Mouse (Mus musculus) midbrain, embryonic 12.5 days (tissue): ENCODE data around the gene Gprc6a. TPM values are rescaled to one million over a fixed set of nuclear protein-coding genes. Genes with fewer than 3 reads are reported as not detected.

Experiments used
- ATAC-seq: fragments of 200-750 bp; cut with Nextera tagmentation; 2 replicates; pipeline ENCODE4 v1.8.0; 2017; ENCODE audit warnings: low read depth, moderate TSS enrichment, moderate library complexity; ENCODE audit not compliant: low FRiP score
- H3K27ac ChIP-seq: fragments of 300-500 bp; sonication (generic); replicated peaks from 2 replicates; pipeline ENCODE4 v1.5.1; 2016; ENCODE audit warnings: mild to moderate bottlenecking
- H3K27me3 ChIP-seq: fragments of 300-500 bp; sonication (generic); 2 replicates; pipeline ENCODE4 v1.6.1; 2016; ENCODE audit warnings: mild to moderate bottlenecking
- H3K36me3 ChIP-seq: fragments of 300-500 bp; sonication (generic); 2 replicates; pipeline ENCODE4 v1.6.1; 2016
- H3K4me1 ChIP-seq: fragments of 300-500 bp; sonication (generic); 2 replicates; pipeline ENCODE4 v1.6.1; 2016
- H3K4me2 ChIP-seq: fragments of 300-500 bp; sonication (generic); replicated peaks from 2 replicates; pipeline ENCODE4 v1.6.1; 2016; ENCODE audit warnings: mild to moderate bottlenecking, moderate library complexity
- H3K4me3 ChIP-seq: fragments of 300-500 bp; sonication (generic); 2 replicates; pipeline ENCODE4 v1.5.1; 2016; ENCODE audit warnings: mild to moderate bottlenecking
- H3K9ac ChIP-seq: fragments of 300-500 bp; sonication (generic); replicated peaks from 2 replicates; pipeline ENCODE4 v1.6.1; 2016; ENCODE audit warnings: mild to moderate bottlenecking, moderate library complexity
- H3K9me3 ChIP-seq: fragments of 300-500 bp; sonication (generic); 2 replicates; pipeline ENCODE4 v1.6.1; 2016; ENCODE audit warnings: mild to moderate bottlenecking
- WGBS: fragments of 180-500 bp; shearing (Covaris S2); methylation state at CpG from one replicate; pipeline ENCODE4 v1.1.7; 2016; 5-methylcytosine and 5-hydroxymethylcytosine counted together
- polyA plus RNA-seq: library from polyadenylated mRNA; unstranded; fragments of >200 nt; fragmentation: Nextera tagmentation; extraction: Ambion mirVana; gene quantifications from 2 replicates; pipeline ENCODE4 v1.2.1, GENCODE M21; 2016

Gene Gprc6a
- polyA plus RNA-seq, result not detected in 2 replicates

- H3K27ac ChIP-seq, result no peak within 1 kb of the TSS
- H3K9ac ChIP-seq, result no peak within 1 kb of the TSS
- ATAC-seq, result no peak
- no peaks in the 10 kb centered on the region for H3K36me3 ChIP-seq
- 74% methylated on average over 8 of the region's 8 CpGs for WGBS
- H3K9me3 ChIP-seq, result no peaks in the 10 kb centered on the region
- H3K4me3 ChIP-seq, result no peak within 1 kb of the TSS
- no peak within 1 kb of the TSS for H3K4me2 ChIP-seq
- H3K27me3 ChIP-seq, result no peaks in the 10 kb centered on the region
- no peaks in the 10 kb centered on the region for H3K4me1 ChIP-seq
Observed at GRCm38 (mm10) chr10:51631411-51632136, at the start of gene Gprc6a. Gene Gprc6a, minus strand, starts transcription at chr10:51631461.

GRCm38 (mm10) chr10:51678251-51678639 is 47.0 kb upstream of the Gprc6a start:
- H3K9me3 ChIP-seq, result no peaks in the 10 kb centered on the region
- no peak overlapping the region for H3K27ac ChIP-seq
- peak overlapping the region; percentile 83 for H3K4me2 ChIP-seq
- peak overlapping the region; percentile 45; the same call in 1 of the 2 replicates for H3K9ac ChIP-seq
- H3K36me3 ChIP-seq, result no peaks in the 10 kb centered on the region
- 0 out of 2 replicates have a peak, but pooled peaks cover 4% of the 10 kb centered on the region for H3K4me1 ChIP-seq
- 3% methylated on average over 10 of the region's 10 CpGs for WGBS
- H3K4me3 ChIP-seq, result peak overlapping the region; percentile 50
- ATAC-seq, result peak; percentile 24; the same call in 1 of the 2 replicates
- peaks cover 29% of the 10 kb centered on the region for H3K27me3 ChIP-seq

DNA sequence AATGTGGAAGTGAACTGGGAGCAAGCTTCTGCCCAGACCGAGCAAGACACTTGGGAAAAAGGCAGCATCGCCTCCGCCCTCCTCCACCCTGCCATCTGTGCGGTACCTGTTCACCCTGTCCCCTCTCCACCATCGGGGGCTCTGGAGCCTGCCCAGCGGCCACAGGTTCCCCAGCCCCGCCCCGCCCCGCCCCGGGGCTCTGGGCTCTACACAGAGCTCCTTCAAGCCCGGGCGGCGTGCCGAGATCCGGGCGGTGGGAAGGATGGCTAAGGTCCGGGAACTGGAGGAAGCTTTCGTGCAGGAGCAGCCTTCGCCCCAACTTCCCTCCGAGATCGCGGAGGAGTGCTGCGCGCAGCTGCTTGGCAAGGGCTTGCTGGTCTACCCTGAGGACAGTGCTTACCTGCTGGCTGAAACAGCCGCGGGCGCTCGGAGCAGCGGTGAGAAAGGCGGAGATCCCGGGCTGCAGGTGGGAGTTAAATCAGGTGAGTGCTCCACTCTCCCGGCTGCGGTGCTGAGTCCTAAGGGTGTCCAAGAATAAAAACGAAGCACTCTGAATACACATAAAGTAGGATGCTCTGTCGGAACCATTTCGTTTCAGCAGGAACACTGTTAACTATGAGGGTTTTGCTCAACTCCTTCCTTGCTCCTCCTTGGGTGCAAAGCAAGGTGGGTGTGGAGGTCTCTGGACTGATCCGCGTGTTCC is 46.4 kb upstream of the Gprc6a start, which contains the start of gene Rfx6:
TSS of gene Rfx6 (plus strand) at position 209 of the 703 bp plus-strand sequence.
- Histone ChIP-seq H3K27me3 (peaks cover 29% of the 10 kb centered on the region), H3K4me3 (peak within 1 kb of the TSS; percentile 50), H3K4me2 (peak within 1 kb of the TSS; percentile 83), H3K9me3 (no peaks in the 10 kb centered on the region), H3K9ac (peak within 1 kb of the TSS; percentile 45), H3K27ac (no peak within 1 kb of the TSS), H3K36me3 (no peaks in the 10 kb centered on the region), H3K4me1 (0 out of 2 replicates have a peak, but pooled peaks cover 4% of the 10 kb centered on the region)
- WGBS, result 1% methylated on average over 38 of the region's 38 CpGs
- ATAC-seq, result peak; percentile 83

- H3K27me3 ChIP-seq, result peaks cover 16% of the 10 kb centered on the region
Observed at GRCm38 (mm10) chr10:51672082-51672779, 41.0 kb upstream of the Gprc6a start.

GRCm38 (mm10) chr10:51671583-51671982 is 40.3 kb upstream of the Gprc6a start:
- WGBS, result 82% methylated on average over 4 of the region's 4 CpGs
- H3K4me3 ChIP-seq, result no peak overlapping the region
- no peaks in the 10 kb centered on the region for H3K36me3 ChIP-seq
- H3K27me3 ChIP-seq, result peaks cover 10% of the 10 kb centered on the region
- no peak overlapping the region for H3K27ac ChIP-seq
- no peak for ATAC-seq
- H3K9ac ChIP-seq, result no peak overlapping the region
- H3K4me2 ChIP-seq, result no peak overlapping the region
- no peaks in the 10 kb centered on the region for H3K9me3 ChIP-seq
- no peaks in the 10 kb centered on the region for H3K4me1 ChIP-seq

More at GRCm38 (mm10) chr10:51672082-51672779, 41.0 kb upstream of the Gprc6a start:
- Histone ChIP-seq H3K9me3 (no peaks in the 10 kb centered on the region), H3K4me1 (no peaks in the 10 kb centered on the region), H3K4me3 (no peak overlapping the region), H3K36me3 (no peaks in the 10 kb centered on the region), H3K27ac (no peak overlapping the region), H3K9ac (no peak overlapping the region), H3K4me2 (no peak overlapping the region)
- ATAC-seq, result 0 out of 2 replicates have a peak, but pooled peaks have one; percentile 20
- 46% methylated on average over 1 of the region's 1 CpGs for whole genome bisulfite sequencing

- Histone ChIP-seq H3K9ac (no peak overlapping the region), H3K4me2 (no peak overlapping the region), H3K4me1 (no peaks in the 10 kb centered on the region), H3K36me3 (no peaks in the 10 kb centered on the region), H3K9me3 (no peaks in the 10 kb centered on the region), H3K4me3 (no peak overlapping the region), H3K27ac (no peak overlapping the region), H3K27me3 (no peaks in the 10 kb centered on the region)
- no peak for ATAC-seq
Observed at GRCm38 (mm10) chr10:51669334-51669733, 38.1 kb upstream of the Gprc6a start.

GRCm38 (mm10) chr10:51657324-51657723 is 26.1 kb upstream of the Gprc6a start:
- no peak overlapping the region for H3K4me2 ChIP-seq
- H3K9me3 ChIP-seq, result no peaks in the 10 kb centered on the region
- H3K9ac ChIP-seq, result no peak overlapping the region
- 86% methylated on average over 1 of the region's 1 CpGs for WGBS
- no peaks in the 10 kb centered on the region for H3K4me1 ChIP-seq
- H3K27me3 ChIP-seq, result no peaks in the 10 kb centered on the region
- H3K27ac ChIP-seq, result no peak overlapping the region
- no peaks in the 10 kb centered on the region for H3K36me3 ChIP-seq
- no peak for ATAC-seq
- no peak overlapping the region for H3K4me3 ChIP-seq

DNA sequence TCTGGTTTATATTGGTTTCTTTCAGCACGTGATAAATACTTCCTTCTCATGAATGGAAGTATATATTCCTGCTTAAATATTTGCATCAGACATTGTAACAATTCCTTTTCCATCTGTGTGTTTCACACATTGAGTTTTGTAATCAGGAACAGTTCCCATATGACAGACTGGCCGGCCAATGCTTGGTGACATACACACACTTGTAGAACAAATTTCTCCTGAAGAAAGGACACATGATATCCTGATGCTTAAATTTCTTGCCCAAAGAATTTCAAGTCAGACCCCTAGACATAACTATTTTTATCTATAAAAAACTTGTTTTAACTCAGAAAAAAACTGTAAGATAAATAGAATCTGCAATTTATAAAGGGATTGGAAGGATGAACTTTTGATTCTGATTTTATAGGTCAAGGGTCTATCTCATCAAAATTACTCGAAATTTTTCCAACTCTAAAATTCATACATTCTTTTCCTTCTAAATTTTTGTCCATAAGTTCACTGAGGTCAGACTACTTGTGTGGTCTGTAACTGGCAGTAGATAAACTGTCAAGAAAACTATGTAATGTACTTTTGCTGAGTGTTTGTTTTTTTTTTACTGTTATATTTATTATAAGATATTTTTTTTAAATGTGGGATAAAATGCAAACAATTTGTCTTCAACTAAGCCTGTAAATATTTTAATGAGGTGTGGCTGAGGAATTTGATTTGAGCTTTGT is 18.4 kb upstream of the Gprc6a start:
- WGBS, result 69% methylated on average over 3 of the region's 3 CpGs

DNA sequence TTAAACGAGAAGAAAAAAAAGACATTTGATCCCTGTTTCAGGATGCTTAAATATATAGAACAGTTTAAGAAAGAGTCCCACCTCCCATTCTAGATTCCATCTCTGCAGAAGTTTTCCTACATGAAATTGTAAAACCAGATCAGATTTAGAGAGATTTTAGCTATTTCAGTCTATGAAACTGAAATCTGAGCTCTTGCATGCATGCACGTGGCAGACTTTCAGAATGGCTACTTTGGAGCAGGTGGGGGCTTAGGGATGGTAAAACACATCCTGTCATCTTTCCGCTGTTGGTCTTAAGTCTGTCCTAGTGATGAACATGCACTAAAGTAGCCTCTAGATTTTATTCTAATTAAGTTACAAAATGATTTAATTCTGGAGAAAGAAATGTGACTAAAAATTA is 10.1 kb downstream of the Gprc6a start:
- H3K27ac ChIP-seq, result no peak overlapping the region
- no peaks in the 10 kb centered on the region for H3K4me1 ChIP-seq
- no peak for ATAC-seq
- H3K9me3 ChIP-seq, result no peaks in the 10 kb centered on the region
- no peak overlapping the region for H3K9ac ChIP-seq
- no peak overlapping the region for H3K4me3 ChIP-seq
- 87% methylated on average over 3 of the region's 3 CpGs for WGBS
- no peaks in the 10 kb centered on the region for H3K36me3 ChIP-seq
- no peak overlapping the region for H3K4me2 ChIP-seq
- H3K27me3 ChIP-seq, result no peaks in the 10 kb centered on the region

More for the DNA sequence above, 18.4 kb upstream of the Gprc6a start:
- H3K36me3 ChIP-seq, result no peaks in the 10 kb centered on the region
- no peak for ATAC-seq
- no peak overlapping the region for H3K4me2 ChIP-seq
- no peak overlapping the region for H3K4me3 ChIP-seq
- H3K9ac ChIP-seq, result no peak overlapping the region
- no peaks in the 10 kb centered on the region for H3K9me3 ChIP-seq
- no peaks in the 10 kb centered on the region for H3K4me1 ChIP-seq
- no peaks in the 10 kb centered on the region for H3K27me3 ChIP-seq
- H3K27ac ChIP-seq, result no peak overlapping the region

GRCm38 (mm10) chr10:51620126-51620525 is 11.1 kb downstream of the Gprc6a start:
- Histone ChIP-seq H3K4me2 (no peak overlapping the region), H3K36me3 (no peaks in the 10 kb centered on the region), H3K27me3 (no peaks in the 10 kb centered on the region), H3K27ac (no peak overlapping the region), H3K9me3 (no peaks in the 10 kb centered on the region), H3K9ac (no peak overlapping the region), H3K4me1 (no peaks in the 10 kb centered on the region), H3K4me3 (no peak overlapping the region)
- ATAC-seq, result no peak
- 58% methylated on average over 7 of the region's 7 CpGs for WGBS

- Histone ChIP-seq H3K4me2 (no peak overlapping the region), H3K36me3 (no peaks in the 10 kb centered on the region), H3K9ac (no peak overlapping the region), H3K9me3 (no peaks in the 10 kb centered on the region), H3K27ac (no peak overlapping the region), H3K4me1 (no peaks in the 10 kb centered on the region), H3K27me3 (no peaks in the 10 kb centered on the region), H3K4me3 (no peak overlapping the region)
- no peak for ATAC-seq
- 80% methylated on average over 2 of the region's 2 CpGs for WGBS
Observed at GRCm38 (mm10) chr10:51618538-51618937, 12.7 kb downstream of the Gprc6a start.
